Mouse (Mus musculus): ENCODE data around the gene Slc9a3r1. TPM values are rescaled to one million over a fixed set of nuclear protein-coding genes. Genes with fewer than 3 reads are reported as not detected.

Gene Slc9a3r1
- total RNA-seq, 2 experiments from 2014 or later: 20.4 to 28.3 TPM

GRCm38 (mm10) chr11:115187224-115187639, 24.1 kb downstream of the Slc9a3r1 start, which contains the start of gene Tmem104:
TSS of gene Tmem104 (plus strand) at chr11:115187487.
- ATAC-seq (replicated peaks; ENCODE audit: low FRiP score, low TSS enrichment, poor library complexity, severe bottlenecking): peak; percentile 91

DNA sequence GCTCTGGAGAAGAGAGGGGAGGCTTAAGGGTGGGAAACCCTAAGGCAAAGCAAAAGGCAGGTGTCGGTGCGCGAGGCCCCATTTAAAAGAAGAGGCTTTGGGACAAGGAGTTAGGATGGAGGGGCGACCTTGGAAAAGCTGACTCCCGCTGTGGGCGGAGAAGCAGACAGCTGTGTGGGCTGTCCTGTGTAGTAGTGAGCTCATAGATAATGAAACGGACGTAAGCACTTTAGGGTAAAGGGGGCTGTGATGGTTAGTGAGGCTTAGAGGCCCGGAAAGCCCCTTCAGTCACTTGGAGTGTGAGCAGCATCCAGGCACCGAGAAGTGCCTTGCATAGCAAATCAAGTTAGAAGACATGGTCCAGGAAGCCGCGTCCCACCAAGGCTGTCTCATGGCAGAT, 24.6 kb downstream of the Slc9a3r1 start, which contains the start of gene Nat9:
TSS of gene Nat9 (minus strand) at position 167 of the 400 bp plus-strand sequence.
- ATAC-seq (replicated peaks; ENCODE audit: low FRiP score, low TSS enrichment, poor library complexity, severe bottlenecking): peak; percentile 15; the same call in 1 of the 2 replicates

- ATAC-seq (replicated peaks; ENCODE audit: low FRiP score, low TSS enrichment, poor library complexity, severe bottlenecking): no peak
Measured at GRCm38 (mm10) chr11:115188539-115189231, 25.5 kb downstream of the Slc9a3r1 start.

- no peak for ATAC-seq (replicated peaks; ENCODE audit: low FRiP score, low TSS enrichment, poor library complexity, severe bottlenecking)
Measured at GRCm38 (mm10) chr11:115189304-115189703, 26.2 kb downstream of the Slc9a3r1 start.

DNA sequence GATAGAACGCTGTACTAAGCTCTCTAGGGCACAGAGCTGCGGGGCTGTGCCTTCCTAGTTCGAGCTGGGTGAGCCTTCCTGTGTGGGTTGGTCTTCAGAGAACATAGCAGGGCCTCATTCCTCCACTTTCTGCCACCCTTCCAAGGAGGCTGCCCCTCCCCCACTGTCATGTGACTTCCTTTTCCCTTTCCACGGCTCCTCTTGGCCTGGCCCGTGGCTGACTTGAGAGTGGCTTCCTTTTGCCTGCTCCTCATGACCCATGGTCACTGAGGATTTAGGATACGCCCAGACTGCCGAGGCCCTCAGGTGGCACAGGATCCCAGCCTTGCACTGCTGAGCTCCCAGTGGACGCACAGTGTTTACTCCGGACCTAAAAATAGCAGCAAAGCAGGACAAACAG, 29.0 kb downstream of the Slc9a3r1 start:
- no peak for ATAC-seq (replicated peaks; ENCODE audit: low FRiP score, low TSS enrichment, poor library complexity, severe bottlenecking)

DNA sequence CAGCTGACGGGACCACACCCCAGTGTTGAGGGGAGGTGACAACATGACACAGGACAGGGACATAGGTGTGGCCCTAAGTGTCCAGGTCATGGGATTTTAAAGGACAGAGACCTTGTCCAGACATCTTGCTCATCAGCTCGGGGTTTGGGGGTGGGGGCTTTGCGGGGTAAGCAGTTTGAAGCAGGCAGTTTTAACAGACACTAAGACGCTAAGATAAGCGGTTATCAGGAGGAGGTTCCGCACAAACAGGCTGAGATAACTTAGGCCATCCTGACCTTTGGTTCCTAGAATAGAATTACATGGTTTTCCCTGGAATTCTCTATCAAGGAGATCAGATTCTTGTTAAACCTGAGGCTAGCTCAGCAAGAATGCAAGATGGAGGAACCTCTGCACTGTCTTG, 31.6 kb downstream of the Slc9a3r1 start:
- ATAC-seq (replicated peaks; ENCODE audit: low FRiP score, low TSS enrichment, poor library complexity, severe bottlenecking): no peak

GRCm38 (mm10) chr11:115195933-115196332, 32.8 kb downstream of the Slc9a3r1 start:
- peak; percentile 88 for ATAC-seq (replicated peaks; ENCODE audit: low FRiP score, low TSS enrichment, poor library complexity, severe bottlenecking)

DNA sequence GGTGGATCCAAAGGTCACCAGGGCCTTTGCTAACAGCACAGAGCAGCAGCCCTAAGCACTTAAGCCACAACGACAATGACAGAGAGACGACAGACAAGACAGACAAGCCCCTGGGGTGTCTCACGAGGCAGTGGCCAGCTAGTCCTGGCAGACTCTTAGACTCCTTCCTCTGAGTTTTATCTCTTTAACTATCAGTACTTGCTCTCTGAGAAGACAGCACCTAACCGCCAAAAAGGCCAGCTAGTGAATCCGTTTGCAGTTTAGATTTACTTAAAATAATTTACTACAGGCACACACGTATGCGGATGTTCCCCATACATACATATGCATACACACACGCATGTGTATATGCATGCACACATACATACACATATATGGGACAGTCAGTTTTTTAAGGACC, 34.4 kb downstream of the Slc9a3r1 start:
- ATAC-seq (replicated peaks; ENCODE audit: low FRiP score, low TSS enrichment, poor library complexity, severe bottlenecking): no peak

DNA sequence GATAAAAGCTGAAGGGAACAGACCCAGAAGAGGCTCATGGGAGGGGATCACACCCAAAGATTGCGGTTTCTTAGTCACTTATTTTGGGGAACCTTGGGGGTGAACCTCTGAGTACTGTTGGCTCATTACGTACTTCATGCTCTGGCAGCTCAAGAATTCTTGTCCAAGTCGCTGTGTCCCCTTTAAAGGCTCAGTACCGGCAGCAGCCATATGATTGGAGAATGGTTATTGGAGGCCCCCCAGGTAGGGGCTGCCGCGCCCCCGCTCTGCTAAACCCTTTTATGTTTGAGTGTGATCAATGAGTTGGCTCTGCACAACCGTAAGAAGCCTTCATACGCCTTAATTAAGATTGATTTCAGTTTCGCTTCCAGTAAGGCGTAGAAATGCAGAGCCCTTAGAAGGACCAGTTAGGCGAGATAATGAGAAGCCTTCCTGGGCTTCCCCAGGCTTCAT, 35.8 kb downstream of the Slc9a3r1 start:
- ATAC-seq (replicated peaks; ENCODE audit: low FRiP score, low TSS enrichment, poor library complexity, severe bottlenecking): no peak

DNA sequence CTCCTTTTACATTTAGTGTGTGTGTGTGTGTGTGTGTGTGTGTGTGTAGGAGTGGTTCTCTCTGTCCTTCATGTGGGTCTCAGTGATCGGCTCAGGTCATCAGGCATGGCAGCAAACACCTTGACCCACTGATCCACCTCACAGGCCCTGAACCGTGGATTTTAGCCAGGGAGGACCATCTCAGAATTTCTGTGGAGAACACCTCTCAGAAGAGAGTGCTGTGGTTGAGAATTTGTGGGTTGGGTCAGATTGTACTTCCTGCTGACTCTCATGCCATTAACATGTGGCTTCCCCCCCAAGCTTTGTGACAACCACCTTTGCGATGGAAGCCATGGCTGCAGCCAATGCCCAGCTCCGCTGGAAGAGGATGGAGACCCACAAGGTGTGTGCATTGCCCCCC, 37.4 kb downstream of the Slc9a3r1 start:
- ATAC-seq (replicated peaks; ENCODE audit: low FRiP score, low TSS enrichment, poor library complexity, severe bottlenecking): no peak

DNA sequence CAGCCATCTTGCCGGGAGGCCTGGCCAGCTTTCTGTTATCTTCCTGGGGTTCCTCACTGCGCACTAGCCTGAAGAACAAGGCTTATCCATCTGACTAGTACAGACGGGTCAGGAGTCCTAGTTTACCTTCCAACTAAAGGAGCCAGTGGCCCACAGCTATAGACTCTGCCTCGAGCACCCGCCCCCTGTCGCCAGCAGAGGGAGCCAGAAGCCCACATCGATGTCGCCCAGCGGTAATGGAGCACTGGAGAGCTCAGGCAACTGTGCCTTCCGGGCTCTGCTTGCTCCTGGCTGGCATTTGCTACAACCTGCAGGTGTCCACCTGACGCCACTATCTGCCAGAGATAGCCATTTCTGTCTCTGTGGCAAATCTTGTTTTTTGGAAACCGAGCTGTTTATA, 39.2 kb downstream of the Slc9a3r1 start:
- peak; percentile 86 for ATAC-seq (replicated peaks; ENCODE audit: low FRiP score, low TSS enrichment, poor library complexity, severe bottlenecking)

- ATAC-seq (replicated peaks; ENCODE audit: low FRiP score, low TSS enrichment, poor library complexity, severe bottlenecking): no peak
Measured at GRCm38 (mm10) chr11:115202756-115203155, 39.6 kb downstream of the Slc9a3r1 start.

DNA sequence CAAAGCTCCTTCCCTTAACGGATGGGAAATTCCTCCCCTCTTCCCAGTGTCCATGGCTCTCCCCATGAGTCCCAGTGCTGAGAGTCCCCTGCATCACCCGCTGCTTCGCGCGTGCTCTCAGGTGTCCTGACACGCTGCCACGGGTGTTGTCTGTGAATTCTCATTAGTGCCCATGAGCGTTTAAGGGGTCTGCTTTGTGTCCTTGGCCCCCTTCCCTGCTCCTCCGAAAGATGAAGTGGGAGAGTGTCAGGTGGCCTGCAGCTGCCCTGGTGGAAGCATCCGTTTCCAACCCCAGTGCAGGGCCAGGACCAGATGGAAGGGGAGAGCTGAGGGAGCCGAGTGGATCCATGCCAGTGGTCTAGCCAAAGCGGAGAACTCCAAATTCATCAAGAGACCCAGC, 45.0 kb downstream of the Slc9a3r1 start:
- no peak for ATAC-seq (replicated peaks; ENCODE audit: low FRiP score, low TSS enrichment, poor library complexity, severe bottlenecking)

- no peak for ATAC-seq (replicated peaks; ENCODE audit: low FRiP score, low TSS enrichment, poor library complexity, severe bottlenecking)
Measured at GRCm38 (mm10) chr11:115208776-115209732, 45.9 kb downstream of the Slc9a3r1 start.

DNA sequence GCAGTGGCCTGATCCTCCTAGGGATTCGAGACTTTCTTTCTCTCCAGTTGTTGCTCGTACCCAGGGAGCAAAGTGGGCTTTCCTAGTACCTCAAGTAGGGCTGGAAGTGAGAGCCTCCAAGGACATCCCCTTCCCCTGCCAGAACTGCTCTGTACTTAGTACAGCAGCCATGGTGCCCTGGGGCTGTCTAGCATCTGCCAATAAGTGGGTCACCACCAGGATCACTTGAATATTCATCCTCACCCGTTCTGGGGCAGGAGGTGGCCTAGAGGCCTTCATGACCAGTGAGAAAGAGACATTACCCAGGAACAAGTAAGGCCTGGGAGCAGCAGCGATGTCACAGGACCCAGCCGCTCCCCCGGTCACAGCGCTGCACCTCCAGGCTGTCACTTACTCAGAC, 46.8 kb downstream of the Slc9a3r1 start:
- no peak for ATAC-seq (replicated peaks; ENCODE audit: low FRiP score, low TSS enrichment, poor library complexity, severe bottlenecking)

GRCm38 (mm10) chr11:115212116-115212515, 49.0 kb downstream of the Slc9a3r1 start:
- ATAC-seq (replicated peaks; ENCODE audit: low FRiP score, low TSS enrichment, poor library complexity, severe bottlenecking): no peak

DNA sequence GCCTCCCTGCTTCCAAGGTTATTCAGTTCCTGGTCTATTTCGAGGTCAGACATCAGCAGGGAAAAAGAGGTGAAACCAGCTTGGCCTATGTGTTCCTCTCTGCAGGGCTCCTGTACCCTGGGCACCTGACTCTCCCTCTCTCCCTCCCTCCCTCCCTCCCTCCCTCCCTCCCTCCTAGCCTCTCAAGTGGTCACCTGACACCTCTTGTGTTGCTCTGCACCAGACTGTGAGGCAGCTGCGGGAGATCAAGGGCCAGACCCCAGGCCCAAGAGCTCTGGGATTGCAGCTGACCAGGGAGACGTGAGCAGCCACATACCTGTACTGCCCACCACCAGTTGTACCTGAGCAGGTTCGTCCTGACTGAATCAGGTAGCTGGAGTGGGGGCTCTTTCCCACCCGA, 52.0 kb downstream of the Slc9a3r1 start:
- ATAC-seq (replicated peaks; ENCODE audit: low FRiP score, low TSS enrichment, poor library complexity, severe bottlenecking): no peak

GRCm38 (mm10) chr11:115217439-115218410, 54.6 kb downstream of the Slc9a3r1 start:
- ATAC-seq (replicated peaks; ENCODE audit: low FRiP score, low TSS enrichment, poor library complexity, severe bottlenecking): no peak

DNA sequence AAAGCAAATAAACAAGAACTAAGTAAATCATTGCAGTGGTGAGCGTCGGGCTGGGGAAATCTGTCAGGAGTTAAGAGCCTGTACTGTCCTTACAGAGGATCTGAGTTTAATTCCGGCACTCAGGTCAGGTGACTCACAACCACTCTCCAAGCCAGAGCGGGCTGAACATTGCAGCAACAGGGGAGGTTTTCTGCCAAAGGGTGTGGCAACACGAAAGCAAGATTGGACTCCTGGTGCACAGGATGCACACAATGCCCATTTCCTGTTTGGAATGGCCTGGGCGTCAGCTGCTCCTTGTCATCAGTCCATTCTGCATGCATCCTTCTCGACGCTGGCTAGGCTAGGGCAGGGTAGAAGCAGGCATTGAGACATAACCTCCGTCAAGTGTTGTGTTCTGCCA, 56.1 kb downstream of the Slc9a3r1 start:
- peak; percentile 24; the same call in 1 of the 2 replicates for ATAC-seq (replicated peaks; ENCODE audit: low FRiP score, low TSS enrichment, poor library complexity, severe bottlenecking)
